Mouse (Mus musculus) MEL-GATA-1-ER (cell line): ENCODE results near the gene Abca4.
"Not testable (repeated sequence)": the region's sequence is repeated elsewhere in the genome, so short reads cannot be mapped to it uniquely, and the experiment has no call there.

Experiments
- DNase-seq: peaks from one replicate; pipeline ENCODE4 v3.0.0-alpha.2; 2012; ENCODE audit warnings: low read depth; ENCODE audit errors: extremely low read depth

Gene Abca4

GRCm38 (mm10) chr3:122209511-122209910 is 165.3 kb downstream of the Abca4 start:
- no peak for DNase-seq

DNA sequence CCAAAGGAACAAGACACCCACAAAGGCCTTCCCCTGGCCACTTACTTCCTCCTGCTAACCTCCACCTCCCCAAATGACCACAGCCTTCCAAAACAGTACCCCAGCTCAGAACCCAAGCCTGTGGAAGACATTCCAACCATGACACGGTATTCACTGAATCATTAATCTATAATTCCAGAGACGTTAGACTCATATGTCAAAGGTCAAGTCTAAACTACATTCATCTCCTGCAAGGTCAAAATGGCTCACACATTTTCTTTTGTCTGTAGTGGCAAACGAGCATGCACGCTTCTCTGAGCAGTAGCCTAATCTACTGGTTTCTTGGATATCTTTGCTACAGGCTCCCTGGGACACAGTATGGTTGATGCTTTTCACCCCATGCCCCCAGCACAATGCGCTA is 166.2 kb downstream of the Abca4 start:
- DNase-seq: no peak

- no peak for DNase-seq
Observed at GRCm38 (mm10) chr3:122210846-122211245, 166.6 kb downstream of the Abca4 start.

- DNase-seq: no peak
Observed at GRCm38 (mm10) chr3:122211446-122212125, 167.3 kb downstream of the Abca4 start.

DNA sequence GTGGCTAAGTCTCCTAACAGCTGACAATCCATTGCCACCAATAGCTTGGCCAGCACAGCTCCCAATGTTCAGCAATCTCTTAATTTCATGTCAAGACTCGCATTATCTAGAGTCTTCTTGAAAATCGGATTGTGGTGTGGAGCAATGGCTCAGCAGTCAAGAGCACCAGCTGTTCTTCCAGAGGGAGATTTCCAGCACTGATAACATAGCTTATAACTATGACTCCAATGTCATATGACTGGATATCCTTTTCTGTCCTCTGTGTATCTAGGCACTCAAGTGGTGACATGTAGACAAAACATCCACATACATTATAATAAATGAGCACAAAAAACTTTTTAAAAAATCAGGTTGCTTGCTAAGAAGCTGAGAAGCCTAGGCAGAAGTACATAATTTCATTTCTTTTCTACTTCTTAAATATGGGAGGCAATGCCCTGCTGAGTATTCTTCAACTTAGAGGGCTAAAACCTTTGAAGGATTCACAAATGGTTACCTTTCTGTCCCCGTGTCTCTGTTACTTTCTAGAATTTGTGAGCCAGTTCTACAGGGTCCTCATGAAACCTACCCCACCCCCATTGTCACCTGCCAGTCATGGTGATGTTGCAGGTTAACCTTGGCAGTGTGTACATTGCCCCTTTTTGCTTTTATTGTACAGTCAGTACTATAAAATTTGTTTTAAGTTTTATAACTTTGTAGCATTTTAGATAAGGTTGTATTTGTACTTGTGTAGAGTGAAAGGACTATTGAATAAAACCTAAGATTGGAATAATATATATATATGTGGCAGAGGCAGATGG is 177.2 kb downstream of the Abca4 start:
- no peak for DNase-seq

GRCm38 (mm10) chr3:122226972-122227371 is 182.7 kb downstream of the Abca4 start:
- not testable (repeated sequence) for DNase-seq
